Comparison of ENCODE assay signal across 20 mouse cellular contexts in genomic region chr13:100579951-100580350, GRCm38 (mm10). TPM values are rescaled to one million over a fixed set of nuclear protein-coding genes. Genes with fewer than 3 reads are reported as not detected.
DNase-seq lines count a peak whose midpoint lies in the region; ATAC-seq and TF ChIP-seq lines count a peak whose summit lies in the region.
"Had no signal": no experiment of that assay in that cellular context is flagged by ENCODE, and none has a peak within 500 bp of the region (broad histone marks: within the 10 kb centered on the region; RNA-seq: fewer than 3 reads in every experiment).

No protein-coding gene starts in this region.

- no peak overlapping the region for H3K4me3 ChIP-seq in cerebellum, adult 2 months (replicated peaks; ENCODE audit: insufficient read depth, low read depth, low read length)
- no peak overlapping the region for H3K4me3 ChIP-seq in lung, adult 2 months (replicated peaks; ENCODE audit: extremely low read depth, low read depth, low read length)
- no peak overlapping the region for H3K4me3 ChIP-seq in stomach, postnatal 0 days (ENCODE audit: low read depth, low read length)
- H3K4me3 ChIP-seq: heart, adult 2 months; hindbrain, embryonic 10.5 days; limb, embryonic 13.5 days; midbrain, embryonic 13.5 days; myocyte had no signal

- H3K4me2 ChIP-seq in stomach, postnatal 0 days (replicated peaks; ENCODE audit: low read depth), result no peak overlapping the region
- H3K4me2 ChIP-seq: limb, embryonic 13.5 days; midbrain, embryonic 13.5 days had no signal

- H3K36me3 ChIP-seq in stomach, postnatal 0 days (ENCODE audit: control insufficient read depth, insufficient read depth, low read length), result no peaks in the 10 kb centered on the region
- H3K36me3 ChIP-seq: hindbrain, embryonic 10.5 days; limb, embryonic 13.5 days; midbrain, embryonic 13.5 days had no signal

- no peaks in the 10 kb centered on the region for H3K27me3 ChIP-seq in cerebellum, adult 2 months (ENCODE audit: control insufficient read depth, insufficient read depth, low read length)
- no peaks in the 10 kb centered on the region for H3K27me3 ChIP-seq in stomach, postnatal 0 days (ENCODE audit: control insufficient read depth, insufficient read depth, low read length)
- H3K27me3 ChIP-seq: limb, embryonic 13.5 days; midbrain, embryonic 13.5 days had no signal

- no peak for DNase-seq in cerebellum, adult 2 months
- peak; percentile 48 for DNase-seq in kidney, adult 9 months
- DNase-seq in kidney, postnatal 4 days, result no peak
- no peak for DNase-seq in lung, adult 2 months
- no peak for DNase-seq in lung, postnatal 25 days (ENCODE audit: low spot score)
- DNase-seq in stomach, postnatal 0 days (ENCODE audit: low spot score), result no peak
- no peak for DNase-seq in heart, adult 18-20 months
- DNase-seq: cerebellum, adult 18-20 months; cerebellum, postnatal 36 days; gastrocnemius, postnatal 10 days; heart, adult 2 months; layer of hippocampus, postnatal 36 days; thymus, postnatal 36 days had no signal

- no peaks in the 10 kb centered on the region for H3K9me3 ChIP-seq in stomach, postnatal 0 days (ENCODE audit: control insufficient read depth, low read length)
- H3K9me3 ChIP-seq: hindbrain, embryonic 10.5 days; limb, embryonic 13.5 days; midbrain, embryonic 13.5 days had no signal

- no peak for TF ChIP-seq POLR2A in cerebellum, adult 2 months (IDR thresholded peaks at IDR 0.05; ENCODE audit: borderline replicate concordance, insufficient read depth, low read length)
- TF ChIP-seq POLR2A in lung, adult 2 months (IDR thresholded peaks at IDR 0.05; ENCODE audit: borderline replicate concordance, extremely low read depth, low read depth, low read length), result no peak

- TF ChIP-seq EP300 in stomach, postnatal 0 days (optimal IDR thresholded peaks at IDR 0.05), result no peak

- H3K9ac ChIP-seq in stomach, postnatal 0 days (ENCODE audit: low read length), result no peak overlapping the region
- H3K9ac ChIP-seq: limb, embryonic 13.5 days; midbrain, embryonic 13.5 days had no signal

- no peak overlapping the region for H3K27ac ChIP-seq in cerebellum, adult 2 months (ENCODE audit: insufficient read depth, low read length)
- H3K27ac ChIP-seq in stomach, postnatal 0 days (replicated peaks), result no peak overlapping the region
- H3K27ac ChIP-seq: heart, adult 2 months; hindbrain, embryonic 10.5 days; limb, embryonic 13.5 days; midbrain, embryonic 13.5 days had no signal

- peak; percentile 32; the same call in 1 of the 2 replicates for TF ChIP-seq CTCF in cerebellum, adult 2 months (IDR thresholded peaks at IDR 0.05; ENCODE audit: borderline replicate concordance, insufficient read depth, low read depth, low read length)
- 0 out of 2 replicates have a peak, but pooled peaks have one; percentile 33 for TF ChIP-seq CTCF in lung, adult 2 months (IDR thresholded peaks at IDR 0.05; ENCODE audit: insufficient read depth, low read length)
- TF ChIP-seq CTCF in stomach, postnatal 0 days (IDR thresholded peaks at IDR 0.05; ENCODE audit: low read depth), result peak; percentile 60

- ATAC-seq in cerebellum, adult (ENCODE audit: insufficient number of reproducible peaks, low FRiP score, low TSS enrichment), result no peak
- no peak for ATAC-seq in stomach, postnatal 0 days (ENCODE audit: low FRiP score, low TSS enrichment)
- ATAC-seq: CD4-positive, CD25-positive, alpha-beta regulatory T cell, adult 4 months; midbrain, embryonic 13.5 days had no signal

- H3K4me1 ChIP-seq in cerebellum, adult 2 months (ENCODE audit: control insufficient read depth, insufficient read depth, low read length), result no peaks in the 10 kb centered on the region
- H3K4me1 ChIP-seq in lung, adult 2 months (ENCODE audit: control insufficient read depth, insufficient read depth, low read length), result peaks cover 10% of the 10 kb centered on the region
- no peaks in the 10 kb centered on the region for H3K4me1 ChIP-seq in stomach, postnatal 0 days (replicated peaks; ENCODE audit: control insufficient read depth, insufficient read depth)
- H3K4me1 ChIP-seq: midbrain, embryonic 13.5 days had no signal

RNA-seq across cellular contexts. Expression of gene Ocln, which starts 27.4 kb away (rescaled TPM):
- polyA plus RNA-seq in cerebellum, adult 2 months (2012; rRNA removed), result 14.8 and 16.0 TPM in 2 replicates
- 15.0 and 21.3 TPM in 2 replicates for polyA plus RNA-seq in lung, adult 2 months (2012; rRNA removed)
- 65.7 and 66.0 TPM in 2 replicates for polyA plus RNA-seq in stomach, postnatal 0 days (2015; fragmentation: Nextera tagmentation; extraction: Ambion mirVana)
- total RNA-seq in heart, adult 18-20 months (2021), result under 1 TPM; 0.57 to 0.87 TPM
- total RNA-seq: megakaryocyte, adult 5-6 weeks had no signal

RNA-seq across cellular contexts. Expression of gene Marveld2, which starts 36.8 kb away (rescaled TPM):
- polyA plus RNA-seq in cerebellum, adult 2 months (2012; rRNA removed), result 13.5 and 16.4 TPM in 2 replicates
- polyA plus RNA-seq in lung, adult 2 months (2012; rRNA removed), result 8.2 and 11.4 TPM in 2 replicates
- 11.3 and 11.5 TPM in 2 replicates for polyA plus RNA-seq in stomach, postnatal 0 days (2015; fragmentation: Nextera tagmentation; extraction: Ambion mirVana)
- total RNA-seq in heart, adult 18-20 months (2021), result under 1 TPM; 0.42 to 0.57 TPM
